Mouse (Mus musculus) forebrain, embryonic 12.5 days (tissue): ENCODE results near the gene Taok3. TPM values are rescaled to one million over a fixed set of nuclear protein-coding genes. Genes with fewer than 3 reads are reported as not detected.

Experiments used
- ATAC-seq: fragments of 200-750 bp; cut with Nextera tagmentation; 2 replicates; pipeline ENCODE4 v1.8.0; 2017; ENCODE audit warnings: moderate TSS enrichment; ENCODE audit not compliant: low FRiP score
- H3K27ac ChIP-seq: fragments of 300-500 bp; sonication (generic); 2 replicates; pipeline ENCODE4 v1.5.1; 2016; ENCODE audit warnings: mild to moderate bottlenecking
- H3K27me3 ChIP-seq: fragments of 300-500 bp; sonication (generic); 2 replicates; pipeline ENCODE4 v1.6.1; 2016; ENCODE audit warnings: mild to moderate bottlenecking
- H3K36me3 ChIP-seq: fragments of 300-500 bp; sonication (generic); replicated peaks from 2 replicates; pipeline ENCODE4 v1.6.1; 2016; ENCODE audit warnings: mild to moderate bottlenecking
- H3K4me1 ChIP-seq: fragments of 300-500 bp; sonication (generic); 2 replicates; pipeline ENCODE4 v1.6.1; 2016
- H3K4me2 ChIP-seq: fragments of 300-500 bp; sonication (generic); 2 replicates; pipeline ENCODE4 v1.6.1; 2016; ENCODE audit warnings: mild to moderate bottlenecking, moderate library complexity
- H3K4me3 ChIP-seq: fragments of 300-500 bp; sonication (generic); replicated peaks from 2 replicates; pipeline ENCODE4 v1.5.1; 2016; ENCODE audit warnings: mild to moderate bottlenecking
- H3K9ac ChIP-seq: fragments of 300-500 bp; sonication (generic); 2 replicates; pipeline ENCODE4 v1.6.1; 2016; ENCODE audit warnings: mild to moderate bottlenecking
- H3K9me3 ChIP-seq: fragments of 300-500 bp; sonication (generic); 2 replicates; pipeline ENCODE4 v1.6.1; 2016
- WGBS: fragments of 180-500 bp; shearing (Covaris S2); methylation state at CpG from one replicate; pipeline ENCODE4 v1.1.7; 2016; 5-methylcytosine and 5-hydroxymethylcytosine counted together
- polyA plus RNA-seq: library from polyadenylated mRNA; unstranded; fragments of >200 nt; fragmentation: Nextera tagmentation; extraction: Ambion mirVana; gene quantifications from 2 replicates; pipeline ENCODE4 v1.2.1, GENCODE M21; 2016

Gene Taok3
- polyA plus RNA-seq, 1 experiment from 2014 or later, result 24.8 TPM

GRCm38 (mm10) chr5:117108731-117109130 is 11.2 kb upstream of the Taok3 start:
- WGBS, result 94% methylated on average over 13 of the region's 13 CpGs
- Histone ChIP-seq H3K9me3 (no peaks in the 10 kb centered on the region), H3K36me3 (peaks cover 96% of the 10 kb centered on the region), H3K4me1 (peaks cover 6% of the 10 kb centered on the region; the same call in 1 of the 2 replicates), H3K4me3 (no peak overlapping the region), H3K27ac (no peak overlapping the region), H3K27me3 (no peaks in the 10 kb centered on the region), H3K9ac (no peak overlapping the region), H3K4me2 (no peak overlapping the region)
- ATAC-seq, result no peak

- H3K9me3 ChIP-seq, result no peaks in the 10 kb centered on the region
- H3K4me1 ChIP-seq, result peaks cover 12% of the 10 kb centered on the region
- no peaks in the 10 kb centered on the region for H3K27me3 ChIP-seq
- H3K9ac ChIP-seq, result no peak overlapping the region
- H3K27ac ChIP-seq, result no peak overlapping the region
- no peak for ATAC-seq
- no peak overlapping the region for H3K4me2 ChIP-seq
- H3K4me3 ChIP-seq, result no peak overlapping the region
- H3K36me3 ChIP-seq, result peaks cover 89% of the 10 kb centered on the region
- WGBS, result 87% methylated on average over 8 of the region's 8 CpGs
These were observed 10.4 kb upstream of the Taok3 start for GRCm38 (mm10) chr5:117109522-117109921.

DNA sequence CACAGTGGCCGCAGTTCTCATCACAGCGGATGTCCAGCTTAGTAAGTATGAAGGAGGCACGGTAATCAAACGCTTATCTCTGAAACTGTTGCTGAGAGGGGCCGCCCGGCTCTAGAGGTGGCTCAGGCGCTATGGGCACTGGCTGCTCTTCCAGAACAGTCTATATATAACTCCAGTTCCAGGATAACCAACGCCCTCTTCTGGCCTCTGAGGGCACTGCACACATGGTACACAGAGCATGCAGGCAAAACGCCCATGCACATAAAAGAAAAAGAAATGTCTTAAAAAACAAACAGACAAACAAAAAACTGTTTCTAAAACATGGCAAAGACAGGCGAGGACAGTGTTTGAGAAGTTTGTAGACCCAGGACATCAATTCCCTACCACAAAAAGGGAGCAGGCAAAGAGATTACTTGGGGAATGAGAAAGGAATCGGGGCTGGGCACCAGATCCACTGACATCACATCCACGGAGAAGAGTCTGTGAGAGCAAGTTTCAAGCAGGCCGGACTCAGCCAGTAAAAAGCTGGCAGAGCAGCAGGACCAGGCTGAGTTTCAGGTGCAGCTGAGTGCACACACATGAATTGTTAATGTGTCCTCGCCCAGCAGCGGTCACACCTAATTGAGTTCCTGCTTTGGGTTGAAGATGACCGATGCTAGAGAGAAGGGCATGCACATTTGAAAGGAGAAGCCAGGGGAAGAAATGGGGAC is 8.7 kb upstream of the Taok3 start:
- WGBS, result 92% methylated on average over 16 of the region's 16 CpGs
- Histone ChIP-seq H3K27ac (no peak overlapping the region), H3K36me3 (peaks cover 72% of the 10 kb centered on the region), H3K4me1 (peaks cover 11% of the 10 kb centered on the region), H3K27me3 (no peaks in the 10 kb centered on the region), H3K9me3 (no peaks in the 10 kb centered on the region), H3K4me3 (no peak overlapping the region), H3K4me2 (no peak overlapping the region), H3K9ac (no peak overlapping the region)
- no peak for ATAC-seq

GRCm38 (mm10) chr5:117111774-117112112 is 8.2 kb upstream of the Taok3 start:
- Histone ChIP-seq H3K9ac (no peak overlapping the region), H3K9me3 (no peaks in the 10 kb centered on the region), H3K27me3 (no peaks in the 10 kb centered on the region), H3K4me3 (no peak overlapping the region), H3K4me1 (peaks cover 13% of the 10 kb centered on the region), H3K27ac (no peak overlapping the region), H3K36me3 (peaks cover 67% of the 10 kb centered on the region), H3K4me2 (no peak overlapping the region)
- no peak for ATAC-seq
- WGBS, result 96% methylated on average over 7 of the region's 7 CpGs

DNA sequence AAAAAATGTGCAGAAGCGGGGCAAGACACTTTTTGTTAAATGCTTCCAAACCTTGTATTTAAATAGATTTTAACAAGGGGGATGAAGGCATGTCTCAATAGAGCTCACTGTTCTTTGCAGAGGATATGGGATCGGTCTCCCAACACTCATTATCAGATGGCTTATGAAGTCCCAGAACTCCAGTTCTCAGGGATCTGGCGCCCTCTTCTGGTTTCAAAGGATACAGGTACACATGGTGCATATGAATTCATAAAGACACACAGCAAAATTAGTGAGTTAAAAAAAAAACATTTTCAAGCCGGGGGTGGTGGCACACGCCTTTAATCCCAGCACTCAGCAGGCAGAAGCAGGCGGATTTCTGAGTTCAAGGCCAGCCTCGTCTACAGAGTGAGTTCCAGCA is 6.6 kb upstream of the Taok3 start:
- 89% methylated on average over 7 of the region's 7 CpGs for WGBS
- Histone ChIP-seq H3K27ac (no peak overlapping the region), H3K36me3 (peaks cover 51% of the 10 kb centered on the region)

DNA sequence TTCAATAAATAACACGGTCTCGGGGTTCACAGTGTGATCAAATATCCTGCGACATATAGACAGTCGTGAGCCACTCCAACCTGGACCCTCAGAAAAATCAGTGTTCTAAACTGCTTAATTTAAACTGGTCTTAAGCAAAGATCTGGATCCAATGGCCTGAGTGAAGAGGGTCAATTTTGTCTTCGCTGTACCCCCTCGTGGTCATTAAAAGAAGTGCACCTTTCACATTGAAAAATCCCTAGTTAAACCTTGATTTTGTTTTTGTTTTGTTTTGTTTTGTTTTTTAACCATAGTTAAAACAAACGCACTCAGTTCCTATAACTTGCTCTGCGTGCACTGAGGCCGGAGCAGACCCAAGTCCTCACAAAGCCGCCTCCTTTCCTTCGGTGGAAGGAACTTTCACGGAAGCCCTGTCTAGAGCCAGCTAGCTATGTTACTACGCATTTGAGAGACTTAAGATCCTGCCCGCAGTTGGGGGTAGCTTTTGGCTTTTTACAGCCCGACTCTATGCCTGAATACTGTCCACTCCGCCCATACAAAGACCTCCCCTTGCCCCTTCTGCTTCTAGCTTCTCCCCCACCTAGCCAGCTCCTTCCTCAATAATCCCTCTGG is 5.2 kb upstream of the Taok3 start:
- ATAC-seq, result no peak
- 6% methylated on average over 16 of the region's 16 CpGs for WGBS
- H3K4me1 ChIP-seq, result peaks cover 19% of the 10 kb centered on the region

More for the DNA sequence above, 6.6 kb upstream of the Taok3 start:
- Histone ChIP-seq H3K27me3 (no peaks in the 10 kb centered on the region), H3K9me3 (no peaks in the 10 kb centered on the region), H3K4me3 (no peak overlapping the region), H3K4me2 (no peak overlapping the region), H3K9ac (no peak overlapping the region), H3K4me1 (peaks cover 13% of the 10 kb centered on the region)
- ATAC-seq, result no peak

DNA sequence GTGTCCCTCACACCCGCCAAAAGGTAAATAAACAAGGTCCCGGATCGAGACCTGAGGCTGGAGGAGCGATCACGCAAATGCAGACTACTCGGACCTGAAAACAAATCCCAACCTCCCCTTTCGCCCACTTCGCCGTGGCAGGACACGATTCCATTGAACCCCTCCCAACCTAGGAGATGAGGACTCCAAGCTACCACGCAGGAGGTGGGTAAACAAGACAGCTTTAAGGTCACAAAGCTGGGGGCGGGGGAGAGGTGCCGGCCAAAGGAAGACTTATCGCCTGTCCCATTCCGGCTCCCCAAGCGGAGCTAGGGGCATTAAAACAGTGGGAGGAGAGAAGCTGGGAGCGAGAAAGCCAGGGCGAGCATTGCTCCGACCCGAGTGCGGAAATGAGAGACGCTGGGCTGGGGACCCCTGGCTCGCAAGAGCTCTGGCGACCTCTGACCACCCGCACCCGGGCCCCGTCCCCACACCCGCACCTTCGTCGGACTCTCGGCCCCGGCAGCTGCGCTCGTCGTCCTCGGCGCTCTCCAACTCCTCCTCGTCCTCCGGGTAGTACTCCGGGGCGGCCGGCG is 4.6 kb upstream of the Taok3 start:
- Histone ChIP-seq H3K9ac (peak overlapping the region; percentile 90), H3K27ac (peak overlapping the region; percentile 79), H3K27me3 (no peaks in the 10 kb centered on the region), H3K4me3 (peak overlapping the region; percentile 96), H3K4me1 (peaks cover 20% of the 10 kb centered on the region), H3K4me2 (peak overlapping the region; percentile 95), H3K9me3 (no peaks in the 10 kb centered on the region), H3K36me3 (peaks cover 34% of the 10 kb centered on the region)
- WGBS, result 0% methylated on average over 31 of the region's 43 CpGs
- peak; percentile 7; the same call in 1 of the 2 replicates for ATAC-seq

More for the DNA sequence above, 5.2 kb upstream of the Taok3 start:
- Histone ChIP-seq H3K27ac (peak overlapping the region; percentile 79; the same call in 1 of the 2 replicates), H3K4me2 (peak overlapping the region; percentile 95), H3K36me3 (peaks cover 37% of the 10 kb centered on the region), H3K27me3 (no peaks in the 10 kb centered on the region), H3K9me3 (no peaks in the 10 kb centered on the region), H3K4me3 (peak overlapping the region; percentile 96), H3K9ac (peak overlapping the region; percentile 90)

GRCm38 (mm10) chr5:117115836-117116366 is 4.0 kb upstream of the Taok3 start, which contains the start of gene Suds3:
Gene Suds3, minus strand, starts transcription at chr5:117116113.
- peak; percentile 79 for ATAC-seq
- Histone ChIP-seq H3K4me1 (peaks cover 26% of the 10 kb centered on the region), H3K4me2 (peak within 1 kb of the TSS; percentile 95), H3K27me3 (peaks cover 4% of the 10 kb centered on the region), H3K9ac (peak within 1 kb of the TSS; percentile 90), H3K9me3 (no peaks in the 10 kb centered on the region), H3K27ac (peak within 1 kb of the TSS; percentile 79), H3K36me3 (peaks cover 29% of the 10 kb centered on the region), H3K4me3 (peak within 1 kb of the TSS; percentile 96)
- WGBS, result under 1% methylated on average over 59 of the region's 59 CpGs

DNA sequence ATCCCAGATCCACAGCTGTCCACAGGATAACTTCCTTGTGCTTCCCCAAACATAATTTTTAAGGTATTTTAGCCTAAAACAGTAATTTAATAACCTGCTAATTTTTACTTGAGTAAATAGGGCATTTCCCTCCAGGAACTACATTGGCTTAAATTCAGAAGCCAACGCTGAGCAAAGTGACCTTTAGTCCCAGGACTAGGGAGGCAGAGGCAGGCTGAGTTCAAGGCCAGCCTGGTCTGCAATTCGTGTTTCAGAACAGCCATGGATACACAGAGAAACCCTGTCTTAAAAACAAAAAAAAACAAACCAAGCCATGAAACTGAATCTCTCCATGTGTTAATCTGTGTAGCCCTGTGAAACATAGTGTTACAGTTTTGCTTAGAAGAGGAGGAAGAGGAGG is 3.3 kb upstream of the Taok3 start:
- H3K4me1 ChIP-seq, result peaks cover 33% of the 10 kb centered on the region
- H3K27ac ChIP-seq, result no peak overlapping the region
- peaks cover 21% of the 10 kb centered on the region for H3K36me3 ChIP-seq
- no peak overlapping the region for H3K4me2 ChIP-seq
- H3K9me3 ChIP-seq, result no peaks in the 10 kb centered on the region
- WGBS, result 76% methylated on average over 2 of the region's 2 CpGs
- peaks cover 11% of the 10 kb centered on the region for H3K27me3 ChIP-seq
- no peak for ATAC-seq
- no peak overlapping the region for H3K4me3 ChIP-seq
- no peak overlapping the region for H3K9ac ChIP-seq

DNA sequence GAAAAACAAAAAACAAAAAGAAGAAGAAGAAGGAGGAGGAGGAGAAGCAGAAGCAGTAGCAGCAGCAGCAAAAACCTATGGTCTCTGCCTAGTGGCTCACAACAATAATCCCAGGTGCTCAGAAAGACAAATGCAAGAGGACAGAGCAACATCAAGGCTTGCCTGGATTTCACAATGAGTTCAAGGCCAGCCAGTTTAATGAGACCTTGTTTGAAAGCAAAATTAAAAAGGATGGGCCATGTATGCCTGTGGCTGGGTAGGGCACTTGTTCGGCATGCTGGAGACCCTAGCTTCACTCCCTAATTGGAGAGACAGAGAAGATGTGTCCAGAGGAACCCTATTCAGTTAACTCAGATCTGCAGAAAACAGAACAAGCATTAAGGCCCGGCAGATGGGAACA is 2.7 kb upstream of the Taok3 start:
- 91% methylated on average over 2 of the region's 2 CpGs for WGBS
- H3K27me3 ChIP-seq, result peaks cover 13% of the 10 kb centered on the region
- no peak overlapping the region for H3K4me3 ChIP-seq
- no peaks in the 10 kb centered on the region for H3K9me3 ChIP-seq
- H3K4me2 ChIP-seq, result no peak overlapping the region
- H3K36me3 ChIP-seq, result peaks cover 15% of the 10 kb centered on the region
- no peak overlapping the region for H3K27ac ChIP-seq
- peaks cover 36% of the 10 kb centered on the region for H3K4me1 ChIP-seq
- ATAC-seq, result no peak
- no peak overlapping the region for H3K9ac ChIP-seq

DNA sequence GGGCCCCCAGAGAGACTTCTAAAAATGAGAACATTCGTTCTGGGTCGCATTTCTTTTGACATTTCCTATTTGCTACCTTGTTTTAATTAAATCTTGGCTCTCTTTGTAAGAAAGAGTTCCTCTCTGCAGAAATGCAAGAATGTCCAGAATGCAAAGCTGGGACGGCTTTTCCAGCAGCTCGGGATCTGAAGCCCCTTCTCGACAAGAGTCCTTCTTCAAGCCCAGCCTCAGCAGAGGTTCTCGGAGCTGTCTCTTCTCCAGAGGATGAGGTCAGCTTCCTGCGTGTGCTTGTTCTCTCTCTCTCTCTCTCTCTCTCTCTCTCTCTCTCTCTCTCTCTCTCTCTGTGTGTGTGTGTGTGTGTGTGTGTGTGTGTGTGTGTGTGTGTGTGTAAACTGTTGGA is 2.2 kb upstream of the Taok3 start:
- Histone ChIP-seq H3K9ac (no peak overlapping the region), H3K27me3 (peaks cover 13% of the 10 kb centered on the region), H3K4me3 (no peak overlapping the region), H3K4me1 (peaks cover 36% of the 10 kb centered on the region), H3K9me3 (no peaks in the 10 kb centered on the region), H3K27ac (no peak overlapping the region), H3K4me2 (no peak overlapping the region), H3K36me3 (peaks cover 11% of the 10 kb centered on the region)
- WGBS, result 82% methylated on average over 7 of the region's 7 CpGs
- no peak for ATAC-seq

DNA sequence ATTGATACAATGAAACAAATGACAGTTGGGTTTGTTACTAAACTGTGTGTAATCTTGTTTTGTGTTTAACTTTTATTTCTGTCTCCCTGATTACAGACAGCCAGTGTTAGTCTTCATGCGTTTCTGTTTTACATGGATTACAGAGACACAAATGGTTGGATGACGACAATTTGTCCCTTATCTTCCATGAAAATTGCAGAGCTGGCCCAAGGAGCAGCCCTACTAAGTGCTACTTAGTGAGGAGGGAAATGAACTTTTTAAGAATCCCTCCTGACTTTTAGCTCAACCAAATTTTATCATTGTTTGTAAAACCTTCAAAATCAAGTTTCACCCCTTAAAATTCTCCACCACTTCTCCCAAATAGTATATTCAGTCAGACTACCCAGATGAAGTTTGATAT is 1.7 kb upstream of the Taok3 start:
- no peak for ATAC-seq
- H3K27ac ChIP-seq, result no peak overlapping the region
- 85% methylated on average over 2 of the region's 2 CpGs for WGBS
- H3K36me3 ChIP-seq, result peaks cover 5% of the 10 kb centered on the region
- H3K9me3 ChIP-seq, result no peaks in the 10 kb centered on the region
- H3K27me3 ChIP-seq, result peaks cover 13% of the 10 kb centered on the region
- peaks cover 36% of the 10 kb centered on the region for H3K4me1 ChIP-seq
- no peak overlapping the region for H3K4me3 ChIP-seq
- H3K9ac ChIP-seq, result no peak overlapping the region
- H3K4me2 ChIP-seq, result no peak overlapping the region
